Mouse (Mus musculus): ENCODE results near the gene Kcnd3.

The Kcnd3 gene

DNA sequence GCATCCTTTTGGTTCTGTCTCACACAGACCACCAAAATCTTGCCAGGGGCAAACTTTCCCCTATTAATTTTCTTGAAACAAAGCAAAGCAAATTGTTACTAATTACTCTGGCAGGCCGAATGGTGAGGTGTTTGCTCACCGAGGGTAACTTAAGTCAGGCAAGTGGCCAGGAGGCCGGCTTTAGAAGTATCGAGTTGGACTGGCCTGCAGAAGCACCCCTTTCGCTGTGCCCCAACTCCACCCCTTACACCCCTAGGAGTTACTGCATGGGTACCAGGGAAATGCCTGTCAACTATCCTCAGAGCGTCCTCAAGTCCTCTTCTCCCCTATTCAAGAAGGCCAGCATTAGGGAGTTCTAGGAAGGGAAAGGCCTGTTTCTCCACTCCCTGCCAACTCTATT, 251.4 kb downstream of the Kcnd3 start:
- DNase-seq, result no peak

DNA sequence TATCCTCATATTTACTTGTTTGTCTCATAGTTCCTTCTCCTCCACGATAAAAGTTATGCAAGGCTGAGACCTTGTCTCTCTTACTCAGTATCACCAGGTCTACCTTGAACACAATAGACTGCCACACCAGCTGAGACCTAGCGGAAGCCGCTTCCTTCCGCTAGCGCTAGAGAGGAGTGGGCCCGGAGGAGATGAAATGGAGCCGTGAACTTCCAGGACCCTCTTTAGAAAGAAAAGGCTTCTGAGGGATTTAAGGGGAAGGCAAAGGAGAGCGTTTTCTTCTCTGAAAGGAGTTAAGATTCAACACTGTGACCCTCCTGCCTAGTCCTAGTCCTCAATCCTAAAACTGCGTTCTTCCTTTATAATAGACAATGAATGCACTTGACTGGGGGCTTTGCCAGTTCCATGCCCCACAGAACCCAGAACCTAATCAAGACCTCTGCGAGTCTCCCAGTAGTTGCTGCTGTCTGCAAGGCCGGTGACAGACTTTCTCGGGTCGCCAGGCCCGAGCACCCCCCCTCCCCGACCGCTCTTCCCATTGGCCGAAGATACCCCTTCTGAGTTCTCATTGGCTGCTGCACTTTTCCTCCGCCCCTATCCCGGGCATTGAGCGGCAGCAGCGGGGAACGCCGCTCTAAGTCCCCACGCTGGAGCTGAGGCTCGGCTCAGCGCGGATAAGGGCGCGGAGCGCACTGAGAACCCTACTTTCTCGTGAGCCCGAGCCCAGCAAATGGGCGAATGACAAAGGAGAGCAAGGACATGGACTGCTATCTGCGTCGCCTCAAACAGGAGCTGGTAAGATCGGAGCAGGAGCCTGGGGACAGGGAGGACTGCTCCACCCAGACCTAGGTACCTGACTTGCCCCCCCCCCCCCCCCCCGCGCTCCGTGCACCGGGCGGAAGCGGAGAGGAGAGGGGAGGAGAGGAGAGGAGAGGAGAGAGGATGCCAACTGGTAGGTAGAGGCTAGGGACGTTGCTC, 252.2 kb downstream of the Kcnd3 start, which contains the start of gene Inka2:
Inka2 (plus strand) TSS at position 569 of the 978 bp plus-strand sequence.
- DNase-seq, result peak; percentile 89 to 92

DNA sequence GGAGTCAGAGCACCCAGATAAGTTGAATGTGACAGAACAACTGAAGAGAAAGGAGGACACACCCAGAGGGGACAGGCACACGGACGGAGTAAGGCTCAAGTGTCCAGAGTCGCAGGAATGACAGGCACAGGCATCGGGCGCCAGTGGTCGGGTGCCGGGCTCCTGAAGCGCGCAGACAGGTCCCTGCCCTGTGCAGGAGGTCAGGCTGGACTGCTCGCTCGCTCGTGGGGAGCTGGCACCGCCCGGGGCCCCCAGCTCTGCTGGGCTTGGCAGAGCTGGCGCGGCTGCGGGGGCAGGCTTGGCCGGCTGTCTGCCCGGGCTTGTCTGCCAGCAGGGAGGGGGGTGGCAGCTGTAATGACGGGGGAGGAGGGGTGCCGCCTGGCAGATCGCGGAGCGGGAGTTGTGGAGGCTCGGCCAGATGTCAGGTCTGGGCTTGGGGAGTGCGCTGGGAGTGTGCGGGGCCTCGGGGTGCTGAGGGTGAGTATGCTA, 253.0 kb downstream of the Kcnd3 start:
- peak; percentile 89 to 94 for DNase-seq

DNA sequence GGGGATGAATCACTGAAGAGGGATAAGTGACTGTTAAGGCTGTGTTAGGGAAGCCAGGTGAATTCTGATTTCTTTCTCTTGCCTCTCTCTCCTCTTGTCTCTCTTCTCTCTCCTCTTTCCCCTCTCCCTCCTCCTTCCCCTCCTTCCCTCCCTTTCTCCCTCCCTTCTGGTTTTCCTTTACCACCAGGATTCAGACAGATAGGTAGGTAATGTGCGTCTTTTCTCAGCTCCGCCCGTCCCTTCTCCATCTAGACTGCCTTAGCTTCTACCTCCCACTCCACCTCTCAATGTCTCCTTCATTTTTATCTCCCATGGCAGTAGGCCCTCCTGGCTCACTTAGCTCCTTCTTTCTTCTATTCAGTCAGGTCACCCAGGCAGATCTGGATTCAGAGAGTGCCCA, 253.4 kb downstream of the Kcnd3 start:
- no peak for DNase-seq

DNA sequence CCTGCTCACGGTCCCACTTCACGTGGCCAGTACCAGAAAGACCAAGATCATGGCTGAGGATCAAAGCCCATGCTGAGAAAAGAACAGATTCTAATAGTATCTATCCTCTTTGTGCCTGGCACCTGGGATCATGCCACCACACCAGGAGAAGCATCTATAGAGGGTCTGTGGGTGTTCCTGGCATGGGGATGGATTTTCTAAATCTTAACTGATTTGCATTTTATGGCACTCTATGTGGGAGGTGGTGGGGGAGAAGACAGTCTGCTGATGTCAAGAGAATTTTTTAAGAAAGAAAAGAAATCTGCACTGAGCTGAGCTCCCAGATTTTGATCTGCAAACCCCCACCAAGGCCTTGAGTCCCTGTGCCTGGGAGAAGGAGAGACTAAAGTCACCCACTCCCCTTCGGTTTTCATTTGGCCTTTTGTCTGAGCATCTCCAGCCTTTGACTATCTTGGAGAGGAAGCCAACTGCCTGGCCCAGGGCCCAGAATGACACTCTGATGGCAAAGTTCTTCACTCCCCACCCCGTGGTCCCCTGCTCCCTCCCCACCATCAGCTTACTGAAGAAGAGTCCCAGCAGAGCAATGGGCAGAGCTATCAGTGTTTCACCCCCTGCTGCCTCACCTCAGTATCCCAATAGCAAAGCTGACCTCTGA, 254.4 kb downstream of the Kcnd3 start:
- peak; percentile 83 to 89 for DNase-seq

DNA sequence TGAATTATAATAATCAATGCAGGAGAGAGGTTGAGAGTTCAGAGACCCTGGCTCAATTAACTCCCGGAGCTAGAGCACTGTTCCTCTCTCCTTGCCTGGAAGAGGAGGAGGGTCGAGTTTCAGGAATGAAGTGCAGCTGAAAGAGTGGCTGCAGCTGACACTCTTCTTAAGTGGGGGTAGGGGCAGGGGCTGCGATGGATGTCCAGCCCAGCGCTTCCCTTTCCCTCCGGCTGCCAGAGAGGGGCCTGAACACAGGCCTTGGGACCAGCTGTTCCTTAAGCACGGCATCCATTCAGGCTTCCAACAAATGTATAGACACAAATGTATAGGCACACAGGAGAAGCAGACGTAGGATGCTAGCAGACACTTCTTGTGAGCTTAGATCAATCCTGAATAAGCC, 255.5 kb downstream of the Kcnd3 start:
- DNase-seq, result no peak

DNA sequence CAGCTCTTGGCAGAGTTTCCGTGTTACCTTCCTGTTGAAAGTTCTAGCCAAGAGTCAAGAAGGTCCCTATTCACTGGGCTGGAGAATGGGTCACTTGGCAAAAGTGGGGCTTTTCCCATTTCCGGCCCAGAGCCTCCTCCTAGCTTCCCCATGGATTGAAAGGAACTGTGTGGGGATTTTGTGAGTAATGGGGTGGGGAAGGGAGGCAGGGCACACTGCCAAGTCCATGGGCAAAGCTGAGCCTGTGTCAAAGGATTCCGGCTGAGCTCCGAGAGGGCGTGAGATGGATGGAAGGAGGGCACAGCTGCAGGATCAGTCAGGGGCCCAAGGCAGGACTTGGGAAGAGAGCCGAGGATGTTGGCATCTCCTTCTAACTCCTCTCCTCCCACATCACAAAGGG, 258.1 kb downstream of the Kcnd3 start:
- peak; percentile 81 to 92 for DNase-seq

DNA sequence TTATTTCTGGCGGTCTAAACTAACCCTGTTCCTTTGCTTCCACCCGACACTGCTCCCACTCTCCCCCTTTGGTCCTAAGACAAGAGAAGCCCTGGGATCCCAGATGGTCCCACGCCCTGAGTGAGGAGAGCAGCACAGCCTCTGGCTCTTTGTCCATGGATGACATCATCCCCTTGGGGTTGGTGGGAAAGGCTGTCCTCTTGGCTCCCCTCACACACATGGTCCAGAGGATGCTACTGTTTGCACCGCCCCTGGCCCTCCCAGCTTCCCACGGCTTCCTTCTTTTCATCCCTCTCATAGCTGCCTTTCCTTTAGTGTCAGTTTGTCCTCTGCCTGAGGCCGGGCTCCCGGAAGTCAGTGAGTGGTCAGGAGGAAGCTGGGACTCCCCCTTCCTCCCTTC, 259.6 kb downstream of the Kcnd3 start:
- peak; percentile 84 to 89 for DNase-seq

DNA sequence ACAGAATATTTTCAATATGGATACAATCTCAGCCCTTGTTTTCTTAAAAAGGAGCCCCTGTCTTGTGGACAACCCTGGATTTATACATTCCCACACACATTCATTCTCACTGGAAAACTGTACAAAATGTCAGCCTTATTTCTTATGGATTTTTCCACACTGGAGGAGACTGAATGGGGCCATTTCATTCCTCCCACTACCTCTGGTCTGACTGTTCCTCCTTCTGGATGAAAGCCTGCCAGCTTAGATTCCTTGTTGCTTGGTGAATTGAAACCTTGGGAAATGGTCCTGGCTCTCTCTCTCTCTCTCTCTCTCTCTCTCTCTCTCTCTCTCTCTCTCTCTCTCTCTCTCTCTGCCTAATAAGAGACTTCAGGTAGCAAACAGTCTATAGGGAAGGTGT, 260.7 kb downstream of the Kcnd3 start:
- DNase-seq, result no peak

DNA sequence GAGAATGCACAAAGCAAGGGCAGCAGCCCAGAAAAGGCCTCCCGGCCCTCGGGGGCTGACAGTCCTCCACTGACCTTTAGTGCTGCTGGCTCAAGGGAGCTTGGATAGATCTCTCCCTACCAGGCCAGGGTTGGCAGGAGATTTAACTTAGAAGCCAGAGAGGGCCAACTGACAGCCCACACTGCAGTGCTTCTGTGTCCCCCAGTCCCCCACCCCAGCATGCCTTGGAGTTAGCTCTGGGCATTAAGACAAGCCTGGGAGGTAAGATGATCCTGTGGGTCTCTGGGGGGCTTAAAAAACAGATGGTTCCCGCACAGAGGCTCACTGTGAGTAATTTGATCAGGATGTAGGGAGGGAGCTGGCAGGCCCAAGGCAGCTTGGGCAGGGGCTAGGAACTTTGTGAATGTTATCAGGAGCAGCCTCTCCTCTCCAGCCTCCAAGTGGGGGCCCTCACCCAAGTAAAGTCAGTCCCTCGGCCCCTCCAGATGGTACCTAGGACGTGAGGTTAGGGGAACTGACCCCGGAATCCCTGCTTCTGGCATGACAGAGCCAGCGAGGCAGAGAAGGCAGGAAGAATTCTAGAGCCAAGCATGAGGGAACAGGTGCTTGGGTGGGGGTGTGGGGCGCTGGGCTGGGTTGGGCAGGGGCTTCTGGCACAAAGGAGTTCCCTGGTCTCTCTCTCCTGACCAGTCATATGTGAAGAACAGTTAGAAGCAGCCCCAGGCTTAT, 262.1 kb downstream of the Kcnd3 start:
- DNase-seq, result peak; percentile 80 to 89

DNA sequence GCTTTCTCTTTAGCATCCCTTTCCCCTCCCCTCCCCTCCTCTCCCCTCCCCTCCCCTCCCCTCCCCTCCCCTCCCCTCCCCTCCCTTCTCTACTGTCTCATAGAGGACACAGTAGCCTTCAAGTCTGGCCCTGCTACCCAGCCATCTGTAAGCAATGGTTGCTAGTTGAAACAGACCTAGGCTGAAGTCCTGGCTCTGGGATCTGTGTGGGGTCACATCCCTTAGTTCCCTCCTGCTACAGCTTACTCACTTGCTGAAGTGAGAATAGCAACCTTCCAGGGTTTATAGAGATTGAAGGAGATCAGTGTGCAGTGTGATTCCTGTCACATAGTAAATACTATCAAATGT, 262.7 kb downstream of the Kcnd3 start:
- DNase-seq, result peak in 1 of 2 experiments; percentile 57

DNA sequence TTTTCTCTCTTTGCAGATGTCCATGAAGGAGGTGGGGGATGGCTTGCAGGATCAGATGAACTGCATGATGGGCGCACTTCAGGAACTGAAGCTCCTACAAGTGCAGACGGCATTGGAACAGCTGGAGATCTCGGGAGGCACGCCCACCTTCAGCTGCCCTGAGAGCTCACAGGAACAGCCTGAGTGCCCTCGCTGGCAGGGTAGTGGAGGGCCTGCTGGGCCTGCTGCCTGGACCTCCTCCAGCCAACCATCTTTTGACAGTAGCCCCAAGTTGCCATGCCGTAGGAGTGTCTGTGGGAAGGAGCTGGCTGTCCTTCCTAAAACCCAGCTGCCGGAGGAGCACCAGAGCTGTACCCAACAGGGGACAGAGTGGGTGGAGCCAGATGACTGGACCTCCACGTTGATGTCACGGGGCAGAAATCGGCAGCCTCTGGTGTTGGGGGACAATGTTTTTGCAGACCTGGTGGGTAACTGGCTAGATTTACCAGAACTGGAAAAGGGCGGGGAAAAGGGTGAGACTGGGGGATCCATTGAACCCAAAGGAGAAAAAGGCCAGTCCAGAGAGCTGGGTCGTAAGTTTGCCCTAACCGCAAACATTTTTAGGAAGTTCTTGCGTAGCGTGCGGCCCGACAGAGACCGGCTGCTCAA, 264.3 kb downstream of the Kcnd3 start:
- peak; percentile 76 to 88 for DNase-seq

DNA sequence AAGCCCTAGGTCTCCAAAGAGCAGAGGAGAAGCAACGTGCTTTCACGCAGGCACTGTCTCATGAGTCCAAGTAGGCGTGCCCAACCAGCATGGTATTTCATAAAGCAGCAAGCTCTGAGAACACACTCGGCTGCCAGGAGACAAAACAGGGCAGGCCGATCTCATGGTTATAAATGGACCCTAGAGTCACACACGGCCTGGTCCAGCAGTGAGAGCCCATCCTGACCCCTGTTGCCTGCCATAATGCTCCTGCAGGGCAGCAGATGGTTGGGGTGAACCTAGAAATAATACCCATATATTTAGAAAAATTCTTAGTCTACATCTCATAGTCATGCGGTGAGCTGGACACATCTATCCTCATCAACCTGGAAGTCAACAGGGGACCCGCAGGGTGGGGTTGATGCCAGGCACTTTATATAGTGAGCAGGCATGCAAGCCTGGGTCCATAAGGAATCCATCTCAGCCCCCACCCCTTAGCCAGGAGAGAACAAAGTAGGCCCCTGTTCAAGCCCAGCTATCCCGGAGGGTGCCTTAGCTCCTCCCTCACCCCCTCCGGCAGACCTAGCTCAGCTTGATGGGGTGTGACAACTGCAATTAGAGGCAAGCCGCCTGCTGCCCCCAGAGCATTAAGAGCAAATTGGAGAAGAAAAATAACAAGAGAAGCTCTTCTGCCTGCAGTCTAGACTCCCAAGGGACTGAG, 265.9 kb downstream of the Kcnd3 start:
- DNase-seq, result peak; percentile 49 to 60

DNA sequence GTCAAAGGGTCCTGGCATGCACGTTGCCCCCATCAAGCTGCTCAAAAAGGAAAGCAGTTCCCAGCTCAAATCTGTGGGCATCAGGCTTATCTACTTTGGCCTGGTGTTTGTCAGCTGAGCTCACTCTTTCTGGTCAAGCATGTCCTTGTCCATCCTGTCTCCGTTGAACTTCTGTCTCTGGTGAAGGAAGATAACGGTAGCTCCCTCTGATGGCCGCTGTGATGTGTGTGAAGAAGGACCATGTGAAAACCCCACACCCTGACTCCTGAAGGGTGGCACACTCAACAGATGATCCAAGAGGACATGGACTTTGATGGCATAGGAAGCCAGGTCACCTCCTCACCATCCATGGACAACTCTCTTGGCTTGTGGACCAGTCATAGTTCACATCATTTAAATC, 266.6 kb downstream of the Kcnd3 start:
- peak; percentile 34 to 35 for DNase-seq

DNA sequence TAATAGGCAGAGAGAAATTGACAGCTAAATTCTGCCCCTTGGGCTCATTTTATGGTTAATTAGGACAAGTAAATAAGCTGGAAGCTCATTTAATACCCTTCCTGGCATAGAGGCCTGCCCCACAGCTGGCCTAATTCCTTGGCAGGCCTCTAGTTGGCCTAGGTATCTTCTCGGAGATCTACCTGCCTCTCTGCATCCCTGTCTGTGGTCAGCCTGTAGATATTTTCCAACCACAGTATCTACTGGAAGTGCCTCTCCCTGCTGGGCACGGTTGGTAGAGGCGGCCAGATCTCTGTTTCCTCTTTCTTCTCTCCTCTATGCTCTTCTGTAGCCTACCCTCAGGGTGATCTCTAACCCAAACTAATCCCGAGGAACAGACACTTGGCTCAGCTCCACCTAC, 267.8 kb downstream of the Kcnd3 start:
- DNase-seq, result peak in 1 of 2 experiments; percentile 29

DNA sequence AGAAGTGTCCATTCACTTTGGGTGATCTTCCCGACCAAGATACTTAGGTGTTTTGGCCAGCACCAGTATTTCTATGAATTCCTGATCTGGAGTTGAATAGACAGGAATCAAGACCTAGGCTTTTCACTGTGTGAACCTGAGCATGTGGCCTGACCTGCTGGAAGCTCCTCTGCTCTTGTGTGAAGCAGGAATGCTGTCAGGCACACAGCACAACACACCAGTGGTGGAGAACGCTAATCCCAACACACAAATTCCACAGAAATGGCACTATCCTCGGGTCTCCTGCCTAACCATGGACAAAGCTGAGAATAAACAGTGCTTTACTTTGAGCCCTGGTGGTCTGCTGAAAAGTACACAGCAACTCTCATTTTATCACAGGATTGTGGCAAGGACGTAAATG, 268.4 kb downstream of the Kcnd3 start:
- DNase-seq, result peak in 1 of 2 experiments; percentile 28

DNA sequence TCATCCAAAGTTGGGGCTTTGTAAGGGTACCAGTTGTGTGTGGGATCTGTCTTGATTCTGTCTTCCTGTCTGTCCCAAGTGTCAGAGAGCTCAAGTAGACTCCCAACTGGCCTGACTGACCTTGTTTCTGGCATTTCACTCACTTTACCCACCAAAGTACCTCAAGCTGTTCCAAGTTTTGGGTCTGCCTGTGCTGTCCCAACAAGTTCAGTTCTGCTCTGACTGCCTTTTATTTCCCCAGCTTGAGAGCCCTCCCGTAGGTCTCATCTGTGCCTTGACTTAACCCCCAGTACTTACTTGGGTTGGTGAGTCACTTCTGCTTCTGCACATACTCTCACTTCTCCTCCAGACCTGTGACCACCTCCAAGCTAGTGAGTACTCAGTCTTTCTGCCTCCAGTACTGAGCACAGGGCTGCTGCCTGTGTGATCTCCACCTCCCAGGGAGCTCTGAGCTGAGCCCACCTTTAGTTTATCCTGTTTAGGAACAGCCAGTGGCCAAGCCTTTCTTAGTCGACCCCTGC, 269.6 kb downstream of the Kcnd3 start:
- no peak for DNase-seq

DNA sequence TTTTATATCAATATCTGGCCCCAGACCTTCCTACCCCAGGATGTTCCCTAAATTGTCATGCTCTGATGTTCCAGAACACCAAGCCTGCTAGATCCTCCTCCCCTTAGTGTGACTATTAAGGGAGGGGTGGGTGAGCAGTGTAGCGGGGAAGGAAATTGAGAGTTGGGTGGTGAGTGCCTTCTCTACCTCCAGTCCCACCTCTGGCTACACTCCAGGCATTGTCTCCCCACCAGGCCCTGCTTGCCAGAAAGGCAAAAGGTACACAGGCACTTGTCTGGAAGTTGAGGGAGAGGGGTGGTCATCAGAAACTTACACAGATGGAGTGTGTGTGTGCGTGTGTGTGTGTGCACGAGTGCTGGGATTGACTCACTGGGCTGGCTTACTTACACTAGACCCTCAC, 270.4 kb downstream of the Kcnd3 start:
- DNase-seq, result peak in 1 of 2 experiments; percentile 33

Measured in cerebellum, postnatal 10 days (tissue).